Mouse (Mus musculus) embryo, embryonic 11 days (tissue): ENCODE results near the gene Crym.
A peak's percentile ranks its signal among the peaks of the same experiment; 100 is the strongest.

Source experiments
- DNase-seq: peaks from one replicate; pipeline ENCODE4 v3.0.0-alpha.2; 2015

Crym gene

GRCm38 (mm10) chr7:120201771-120202170 is at the start of gene Crym:
Gene Crym, minus strand, starts transcription at chr7:120202111.
- peak; percentile 35 for DNase-seq

- peak; percentile 2 for DNase-seq
Measured at GRCm38 (mm10) chr7:120241092-120241491, 39.2 kb upstream of the Crym start.

- no peak for DNase-seq
Measured at GRCm38 (mm10) chr7:120228541-120228940, 26.6 kb upstream of the Crym start.

GRCm38 (mm10) chr7:120205989-120206388 is 4.1 kb upstream of the Crym start:
- no peak for DNase-seq

GRCm38 (mm10) chr7:120203789-120204188 is 1.9 kb upstream of the Crym start, which contains the start of gene Abca14:
Gene Abca14, plus strand, starts transcription at chr7:120203961.
- DNase-seq = peak; percentile 91

- peak; percentile 16 for DNase-seq
Measured at GRCm38 (mm10) chr7:120201231-120201744, 623 bp downstream of the Crym start.

GRCm38 (mm10) chr7:120195207-120195606 is 6.7 kb downstream of the Crym start:
- no peak for DNase-seq

GRCm38 (mm10) chr7:120192816-120193215 is 9.1 kb downstream of the Crym start:
- DNase-seq = no peak

GRCm38 (mm10) chr7:120192207-120192606 is 9.7 kb downstream of the Crym start:
- DNase-seq = no peak

GRCm38 (mm10) chr7:120190150-120190665 is 11.7 kb downstream of the Crym start:
- DNase-seq = no peak

- DNase-seq = no peak
Measured at GRCm38 (mm10) chr7:120189369-120190149, 12.4 kb downstream of the Crym start.

- no peak for DNase-seq
Measured at GRCm38 (mm10) chr7:120188946-120189345, 13.0 kb downstream of the Crym start.

GRCm38 (mm10) chr7:120182891-120183290 is 19.0 kb downstream of the Crym start:
- DNase-seq = no peak

- no peak for DNase-seq
Measured at GRCm38 (mm10) chr7:120181401-120182230, 20.3 kb downstream of the Crym start.

GRCm38 (mm10) chr7:120180547-120180946 is 21.4 kb downstream of the Crym start:
- DNase-seq = no peak

- no peak for DNase-seq
Measured at GRCm38 (mm10) chr7:120178935-120179334, 23.0 kb downstream of the Crym start.

GRCm38 (mm10) chr7:120177611-120178010 is 24.3 kb downstream of the Crym start:
- no peak for DNase-seq

- DNase-seq = no peak
Measured at GRCm38 (mm10) chr7:120174723-120175504, 27.0 kb downstream of the Crym start.

GRCm38 (mm10) chr7:120173603-120174244 is 28.2 kb downstream of the Crym start, which contains the start of gene Anks4b:
Gene Anks4b, plus strand, starts transcription at chr7:120173858.
- DNase-seq = no peak

GRCm38 (mm10) chr7:120172188-120172700 is 29.7 kb downstream of the Crym start:
- no peak for DNase-seq

- no peak for DNase-seq
Measured at GRCm38 (mm10) chr7:120163581-120164251, 38.2 kb downstream of the Crym start.
